Mouse (Mus musculus) adrenal gland (tissue): ENCODE measurements around the gene Tysnd1.

ENCODE experiments used
- intact Hi-C: fragments of 180-260 bp; cut with DNase I; formaldehyde crosslinking; loops from one replicate; pipeline ENCODE4 v1.15.1; 2025

Gene Tysnd1

DNA sequence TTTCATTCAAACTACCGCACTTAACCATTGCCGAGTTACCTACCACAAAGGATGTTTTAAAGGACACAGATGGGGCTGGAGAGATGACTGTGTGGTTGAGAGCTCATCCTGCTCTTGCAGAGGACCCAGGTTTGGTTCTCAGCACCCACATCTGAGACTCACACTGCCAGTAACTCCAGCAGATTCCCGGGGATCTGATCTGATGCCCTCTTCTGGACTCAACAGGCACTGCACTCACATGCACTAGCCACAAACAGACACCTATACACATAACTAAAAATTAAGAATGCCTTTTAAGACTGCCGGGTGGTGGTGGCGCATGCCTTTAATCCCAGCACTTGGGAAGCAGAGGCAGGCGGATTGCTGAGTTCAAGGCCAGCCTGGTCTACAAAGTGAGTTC, 34.9 kb downstream of the Tysnd1 start:
- intact Hi-C loops, result loop anchor here (5.0 kb wide), 1 partner anchor 38 kb away; no protein-coding TSS in a partner anchor

DNA sequence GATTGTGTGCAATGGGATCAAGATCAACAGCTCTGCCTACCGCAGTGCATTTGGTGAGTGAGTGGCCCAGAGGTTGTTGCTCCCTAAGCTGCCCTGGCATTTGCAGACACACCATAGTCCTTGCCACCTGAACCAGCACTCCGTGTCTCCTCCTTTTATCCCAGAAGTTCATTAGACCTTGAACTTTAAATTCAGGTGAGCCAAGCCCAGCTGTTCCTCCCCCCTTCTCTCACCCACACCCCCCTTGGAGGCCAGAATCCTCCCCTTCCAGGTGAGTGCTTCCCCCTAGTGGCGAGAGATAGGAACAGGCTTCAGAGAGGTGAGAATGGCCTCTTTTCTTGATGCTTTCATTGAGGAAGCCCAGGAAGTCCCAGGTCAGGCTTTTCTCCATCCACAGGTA, 39.1 kb downstream of the Tysnd1 start:
- intact Hi-C loops, result loop anchor here (5.0 kb wide), 1 partner anchor 42 kb away; no protein-coding TSS in a partner anchor

DNA sequence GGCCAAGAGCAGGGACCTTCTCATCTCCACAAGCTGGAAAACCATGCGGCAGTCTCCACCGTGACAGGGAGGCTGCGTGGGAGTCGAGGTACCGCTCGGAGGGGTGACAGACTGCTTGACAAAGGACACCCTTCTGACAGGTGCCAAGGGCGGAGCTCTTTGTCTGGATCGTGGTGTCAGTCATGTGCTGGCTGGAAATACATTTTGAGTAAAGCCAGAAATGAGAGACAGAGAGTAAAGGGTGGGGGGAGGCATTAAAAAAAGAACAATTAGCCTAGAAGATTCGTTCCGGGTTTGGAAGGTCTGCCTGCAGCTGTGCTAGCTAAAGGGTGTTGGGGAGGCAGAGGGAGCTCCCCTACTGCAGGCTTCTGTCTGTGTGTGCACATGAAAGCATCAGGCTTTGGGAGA, 41.4 kb downstream of the Tysnd1 start:
- intact Hi-C loops, result no loop called here

DNA sequence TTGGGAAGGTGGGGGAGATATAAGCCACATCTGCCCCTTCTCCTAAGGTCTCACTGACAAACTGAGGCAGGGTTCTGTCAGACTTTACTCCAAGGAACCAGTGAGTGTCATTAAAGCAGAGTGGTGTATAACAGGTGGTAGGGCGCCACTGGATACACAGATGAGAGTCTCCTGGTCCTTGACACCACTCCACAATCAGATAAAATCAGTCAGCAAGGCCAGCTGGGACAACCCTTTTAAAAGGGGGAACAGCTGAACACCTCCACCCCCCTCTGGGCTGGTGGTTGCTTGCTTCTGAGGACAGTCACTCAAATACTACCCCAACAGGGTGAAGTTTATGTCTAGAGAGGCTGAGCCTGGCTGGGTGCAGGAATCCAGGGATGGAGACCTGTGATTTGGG, 42.2 kb downstream of the Tysnd1 start:
- intact Hi-C loops, result no loop called here

DNA sequence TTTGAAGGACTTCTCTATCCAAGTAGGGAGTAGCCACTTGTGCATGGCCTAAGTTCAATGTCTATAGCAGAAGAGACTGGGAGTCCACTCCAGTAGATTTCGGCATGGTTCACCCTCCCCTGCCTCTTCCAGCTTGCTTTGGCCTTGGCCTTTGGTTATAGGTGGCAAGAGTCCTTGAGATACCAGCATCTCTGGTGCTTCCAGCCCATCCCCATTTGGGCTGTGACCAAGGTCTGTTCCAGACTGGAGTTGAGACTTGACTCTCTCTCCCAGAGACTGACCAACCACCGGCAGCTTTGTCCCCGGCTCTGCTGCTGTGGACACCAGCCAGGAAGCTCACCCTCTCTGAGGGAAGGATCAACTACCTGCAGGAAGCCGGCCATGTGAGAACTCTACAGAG, 42.8 kb downstream of the Tysnd1 start:
- intact Hi-C loops, result no loop called here

DNA sequence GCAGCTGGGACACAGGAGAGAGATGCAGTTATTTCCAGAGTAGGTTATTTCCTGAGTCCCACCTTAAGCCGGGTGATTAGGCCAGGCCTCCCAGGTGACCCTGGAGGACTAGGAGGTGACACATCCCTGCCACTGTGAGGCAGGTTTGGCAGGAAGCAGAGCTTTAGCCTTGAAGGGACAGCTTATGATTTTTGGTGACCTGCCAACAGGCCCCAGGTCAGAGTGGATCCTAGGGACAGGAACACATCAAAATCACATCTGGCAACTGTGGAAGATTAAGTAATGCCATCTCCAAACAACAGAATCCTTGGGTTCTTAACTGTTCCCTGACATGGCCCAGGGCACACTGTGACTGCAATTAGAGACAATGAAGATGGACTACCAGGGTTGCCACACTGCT, 46.0 kb downstream of the Tysnd1 start:
- intact Hi-C loops, result no loop called here

DNA sequence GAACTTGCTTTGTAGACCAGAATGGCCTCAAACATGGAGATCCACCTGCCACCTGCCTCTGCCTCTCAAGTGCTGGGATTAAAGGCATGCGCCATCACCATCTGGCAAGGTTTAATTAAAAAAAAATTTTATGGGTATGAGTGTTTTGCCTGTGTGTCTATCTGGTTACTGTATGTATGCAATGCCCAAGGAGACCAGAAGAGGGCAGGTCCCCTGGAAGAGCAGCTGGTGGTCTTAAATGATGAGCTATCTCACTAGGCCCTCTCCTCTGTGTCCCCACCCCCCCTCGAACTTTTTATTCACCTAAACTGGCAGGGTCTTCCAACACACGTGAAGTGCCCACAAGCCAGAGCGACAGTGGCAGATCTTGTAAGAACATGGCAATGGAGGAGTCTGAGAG, 46.6 kb downstream of the Tysnd1 start:
- intact Hi-C loops, result no loop called here

DNA sequence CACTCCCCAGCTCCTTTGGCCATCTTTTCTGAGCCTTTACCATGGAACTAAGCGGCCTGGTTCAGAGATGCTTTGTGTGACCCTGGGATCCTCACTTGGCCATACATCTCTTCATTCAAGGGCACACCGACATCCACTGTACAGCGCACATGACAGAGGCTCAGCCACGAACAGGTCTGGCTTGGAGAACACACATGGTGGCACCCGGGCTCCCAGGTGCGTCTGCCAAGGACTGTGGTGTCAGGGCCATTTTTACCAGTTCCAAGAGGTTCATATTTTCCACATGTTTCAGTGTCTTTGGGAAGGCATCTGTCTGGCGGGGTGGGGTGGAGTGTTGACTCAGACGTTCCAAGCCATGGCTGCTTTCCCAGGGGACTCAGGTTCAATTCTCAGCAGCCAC, 47.0 kb downstream of the Tysnd1 start:
- intact Hi-C loops, result no loop called here

DNA sequence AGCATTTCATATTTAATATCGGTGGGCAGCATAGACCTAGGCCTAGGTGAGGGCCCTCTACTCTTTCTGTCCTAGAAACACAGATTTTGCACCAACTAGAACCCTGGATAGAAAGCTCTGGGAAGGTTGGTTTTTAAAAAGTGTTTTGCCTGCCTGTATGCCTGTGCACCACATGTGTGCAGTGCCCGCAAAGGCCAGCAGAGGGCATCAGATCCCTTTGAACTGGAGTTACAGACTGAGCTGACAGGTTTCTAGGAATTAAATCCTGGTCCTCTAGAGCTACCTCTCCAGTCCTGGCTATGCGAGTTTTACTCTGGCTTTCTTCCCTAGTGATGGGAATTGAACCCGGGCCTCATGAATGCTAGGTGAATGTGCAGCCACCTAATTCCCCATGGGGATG, 49.8 kb downstream of the Tysnd1 start:
- intact Hi-C loops, result no loop called here

DNA sequence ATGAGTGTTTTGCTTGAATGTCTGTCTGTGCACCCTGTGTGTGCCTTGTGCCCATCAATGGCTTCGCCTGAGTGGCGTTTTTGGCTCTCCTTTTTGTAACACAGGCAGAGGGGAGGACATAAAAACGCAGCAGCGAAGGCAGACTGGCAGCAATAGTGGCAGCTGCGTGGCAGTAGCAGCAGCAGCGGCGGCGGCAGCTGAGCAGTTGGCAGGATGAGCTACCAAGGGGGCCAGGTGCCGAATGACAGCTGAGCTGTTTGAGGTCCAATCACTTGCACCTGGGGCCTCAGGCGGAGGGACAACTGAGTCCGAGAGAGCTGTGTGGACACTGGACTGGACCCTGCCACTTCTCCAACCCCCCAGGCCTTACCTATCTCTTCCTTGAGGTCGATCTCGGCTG, 52.0 kb downstream of the Tysnd1 start:
- intact Hi-C loops, result no loop called here

DNA sequence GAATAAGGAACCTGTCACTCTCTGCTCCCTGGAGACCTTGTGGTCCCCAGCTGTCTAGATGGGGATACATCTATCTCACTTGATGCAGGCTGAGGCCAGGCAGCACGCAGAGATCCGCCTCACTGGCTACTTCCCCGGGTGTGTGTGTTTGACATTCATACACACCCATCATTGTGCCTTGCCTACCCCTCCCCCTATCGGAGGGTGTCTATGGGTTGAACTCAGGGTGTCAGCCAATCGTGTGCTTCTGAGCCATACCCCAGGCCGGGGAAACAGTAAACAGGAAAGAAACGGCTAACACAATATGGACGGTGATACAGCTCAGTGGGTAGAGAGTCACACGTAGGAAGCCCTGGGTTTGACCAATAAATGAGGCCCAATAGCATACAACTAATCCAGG, 54.7 kb downstream of the Tysnd1 start:
- intact Hi-C loops, result no loop called here

DNA sequence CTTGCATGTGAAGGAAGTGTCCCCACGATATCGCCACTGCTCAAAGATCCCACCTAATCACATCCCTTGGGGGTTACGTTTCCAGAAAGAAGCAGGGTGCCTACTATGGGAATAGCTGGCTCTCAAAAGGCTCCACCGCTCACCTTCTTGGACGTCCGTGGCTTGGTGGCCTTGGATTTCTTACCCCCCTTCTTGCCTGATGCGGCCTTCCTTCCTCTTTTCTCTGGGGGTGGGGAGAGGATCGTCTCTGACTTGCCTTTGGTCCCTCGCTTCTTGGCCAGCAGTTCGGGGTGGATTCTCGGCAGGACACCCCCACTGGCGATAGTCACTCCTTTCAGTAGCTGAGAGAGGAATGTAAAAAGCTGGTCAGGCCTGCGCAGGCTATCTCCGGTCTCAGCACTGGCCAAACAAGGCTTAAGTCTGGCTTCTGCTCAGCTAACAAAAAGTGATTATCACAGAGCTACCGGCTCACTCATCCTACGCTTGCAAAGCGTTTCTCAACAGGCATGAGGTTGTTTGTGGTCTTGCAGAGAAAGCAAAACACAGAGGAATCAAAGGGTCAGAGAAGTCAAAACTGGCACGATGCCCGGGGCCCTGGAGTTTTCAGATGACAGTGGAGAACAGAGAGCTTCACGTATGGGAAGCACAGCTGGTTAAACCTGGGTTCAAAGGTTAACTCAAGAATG, 56.4 kb downstream of the Tysnd1 start:
- intact Hi-C loops, result no loop called here
